Mouse (Mus musculus): Measurements from ENCODE around the gene Inhbc. TPM values are rescaled to one million over a fixed set of nuclear protein-coding genes. Genes with fewer than 3 reads are reported as not detected.

The Inhbc gene
- not detected for total RNA-seq (2021)
- polyA plus RNA-seq (2012; rRNA removed) = 0.18 TPM in 1 of 2 replicates, not detected in the other
- long read RNA-seq = 0 reads

DNA sequence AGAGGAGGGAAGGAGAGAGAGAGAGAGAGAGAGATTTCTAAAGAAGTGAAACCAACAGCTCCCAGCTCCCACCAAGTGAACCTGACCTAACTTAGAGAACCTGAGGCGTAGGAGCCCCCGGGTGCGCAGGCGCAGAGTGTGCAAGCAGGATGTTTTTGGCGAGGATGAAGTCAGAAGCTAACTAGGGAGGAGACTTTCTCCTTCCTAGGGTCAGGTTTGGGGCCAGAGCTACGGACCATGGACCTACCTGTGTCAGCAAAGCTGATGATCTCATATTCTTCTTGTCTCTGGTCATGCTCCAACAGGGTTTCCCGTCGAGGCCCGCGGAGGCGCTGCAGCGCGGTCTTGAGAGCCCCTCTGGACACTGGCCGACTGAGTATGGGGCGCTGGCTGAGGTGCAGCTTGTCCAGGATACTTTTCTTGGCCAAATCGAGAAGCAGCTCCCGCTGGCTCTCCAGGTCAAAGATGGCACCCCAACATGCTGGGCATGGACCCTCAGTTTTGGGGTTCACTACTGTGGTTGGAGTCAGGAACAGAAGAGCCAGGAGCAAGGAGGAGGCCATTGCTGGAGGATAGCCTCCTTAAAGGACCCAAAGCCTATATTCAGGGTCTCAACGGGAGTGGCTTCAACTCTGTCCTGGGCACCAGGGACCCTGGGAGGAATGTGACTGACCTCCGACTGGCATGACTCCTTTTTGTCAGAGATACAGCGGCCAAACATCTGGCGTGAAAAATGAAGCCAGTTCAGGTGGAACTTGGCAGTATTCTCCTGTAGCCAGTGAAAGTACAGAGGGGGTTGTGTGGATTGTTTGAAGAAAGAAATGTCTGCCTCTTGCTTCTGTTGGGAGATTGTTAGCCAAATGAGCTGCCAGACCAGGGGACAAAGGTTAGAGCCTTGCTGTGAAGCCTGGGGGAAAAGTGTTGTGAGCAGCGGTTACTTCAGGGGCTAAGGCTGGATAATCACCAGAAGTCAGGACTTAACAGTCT, at the start of gene Inhbc:
Gene Inhbc, minus strand, starts transcription at position 598 of the 987 bp plus-strand sequence.
- no peaks in the 10 kb centered on the region for H3K36me3 ChIP-seq (ENCODE audit: control insufficient read depth, insufficient read depth, low read length)
- H3K4me1 ChIP-seq (ENCODE audit: control insufficient read depth, insufficient read depth, low read length) = no peaks in the 10 kb centered on the region
- DNase-seq = no peak
- 72% methylated on average over 22 of the region's 22 CpGs for WGBS
- intact Hi-C loops (cut with DNase I) = no loop called here
- no peak within 1 kb of the TSS for H3K9ac ChIP-seq (ENCODE audit: low read depth, low read length)
- H3K4me3 ChIP-seq = no peak within 1 kb of the TSS
- TF ChIP-seq POLR2A (IDR thresholded peaks at IDR 0.05; ENCODE audit: insufficient read depth, low read depth, low read length) (no peak), EP300 (IDR thresholded peaks at IDR 0.05; ENCODE audit: insufficient read depth, low read depth, low read length) (no peak), CTCF (IDR thresholded peaks at IDR 0.05) (no peak)
- H3K79me2 ChIP-seq (replicated peaks; ENCODE audit: control insufficient read depth, insufficient read depth, low read length) = no peaks in the 10 kb centered on the region
- no peak within 1 kb of the TSS for H3K27ac ChIP-seq
- H3K27me3 ChIP-seq (ENCODE audit: control insufficient read depth, insufficient read depth, low read length) = no peaks in the 10 kb centered on the region

- H3K4me1 ChIP-seq (ENCODE audit: control insufficient read depth, insufficient read depth, low read length) = peaks cover 6% of the 10 kb centered on the region
- TF ChIP-seq CTCF (IDR thresholded peaks at IDR 0.05) (no peak), POLR2A (IDR thresholded peaks at IDR 0.05; ENCODE audit: insufficient read depth, low read depth, low read length) (no peak), EP300 (IDR thresholded peaks at IDR 0.05; ENCODE audit: insufficient read depth, low read depth, low read length) (no peak)
- no peak overlapping the region for H3K4me3 ChIP-seq
- no peaks in the 10 kb centered on the region for H3K27me3 ChIP-seq (ENCODE audit: control insufficient read depth, insufficient read depth, low read length)
- no peak overlapping the region for H3K27ac ChIP-seq
- DNase-seq = no peak
- H3K9ac ChIP-seq (ENCODE audit: low read depth, low read length) = no peak overlapping the region
- 90% methylated on average over 3 of the region's 3 CpGs for WGBS
- H3K79me2 ChIP-seq (replicated peaks; ENCODE audit: control insufficient read depth, insufficient read depth, low read length) = peaks cover 4% of the 10 kb centered on the region
- peaks cover 11% of the 10 kb centered on the region for H3K36me3 ChIP-seq (ENCODE audit: control insufficient read depth, insufficient read depth, low read length)
- intact Hi-C loops (cut with DNase I) = no loop called here
Observed at GRCm38 (mm10) chr10:127414141-127414540, 43.9 kb upstream of the Inhbc start.

DNA sequence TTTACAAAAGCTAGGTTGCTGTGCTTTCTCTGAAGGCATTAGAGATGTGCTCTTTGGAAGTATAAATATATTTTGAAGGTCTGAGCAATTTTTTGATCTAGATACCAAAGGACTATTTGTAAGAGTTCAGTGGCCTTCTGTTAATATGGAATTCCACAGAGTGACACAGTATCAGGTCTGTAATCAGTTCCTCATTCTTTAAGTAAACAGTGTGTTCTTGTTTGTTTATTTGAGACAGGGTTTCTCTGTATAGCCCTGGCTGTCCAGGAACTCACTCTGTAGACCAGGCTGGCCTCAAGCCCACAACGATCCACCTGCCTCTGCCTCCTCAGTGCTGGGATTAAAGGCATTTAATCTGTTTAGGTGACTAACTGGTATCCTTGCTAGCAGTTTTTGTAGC, 43.4 kb upstream of the Inhbc start:
- peaks cover 6% of the 10 kb centered on the region for H3K4me1 ChIP-seq (ENCODE audit: control insufficient read depth, insufficient read depth, low read length)
- H3K27me3 ChIP-seq (ENCODE audit: control insufficient read depth, insufficient read depth, low read length) = no peaks in the 10 kb centered on the region
- intact Hi-C loops (cut with DNase I) = no loop called here
- no peak overlapping the region for H3K9ac ChIP-seq (ENCODE audit: low read depth, low read length)
- WGBS = 96% methylated on average over 1 of the region's 1 CpGs
- no peak overlapping the region for H3K4me3 ChIP-seq
- peaks cover 4% of the 10 kb centered on the region for H3K79me2 ChIP-seq (replicated peaks; ENCODE audit: control insufficient read depth, insufficient read depth, low read length)
- H3K36me3 ChIP-seq (ENCODE audit: control insufficient read depth, insufficient read depth, low read length) = peaks cover 11% of the 10 kb centered on the region
- TF ChIP-seq POLR2A (IDR thresholded peaks at IDR 0.05; ENCODE audit: insufficient read depth, low read depth, low read length) = no peak
- TF ChIP-seq EP300 (IDR thresholded peaks at IDR 0.05; ENCODE audit: insufficient read depth, low read depth, low read length) = no peak
- TF ChIP-seq CTCF (IDR thresholded peaks at IDR 0.05) = no peak
- no peak overlapping the region for H3K27ac ChIP-seq
- DNase-seq = no peak

DNA sequence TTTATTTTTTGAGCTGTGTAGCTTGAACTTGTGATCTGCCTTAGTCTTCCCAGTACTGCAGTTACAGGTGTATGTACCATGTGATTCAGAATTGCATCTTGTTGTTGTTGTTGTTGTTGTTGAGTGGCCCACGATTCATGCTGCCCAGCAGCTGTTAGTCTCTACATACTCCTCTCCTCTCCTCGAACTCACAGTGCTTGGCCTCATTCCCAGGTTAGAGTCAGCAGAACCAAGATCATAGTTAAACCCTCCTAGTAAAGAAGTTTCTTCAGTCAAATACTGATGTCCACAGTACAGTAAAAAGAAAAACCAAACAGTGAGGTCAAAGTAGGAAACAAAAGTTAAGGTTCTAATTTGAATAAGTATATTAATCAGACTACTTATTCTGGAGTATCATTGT, 42.5 kb upstream of the Inhbc start:
- WGBS = 20% methylated on average over 2 of the region's 2 CpGs
- no peak overlapping the region for H3K9ac ChIP-seq (ENCODE audit: low read depth, low read length)
- TF ChIP-seq POLR2A (IDR thresholded peaks at IDR 0.05; ENCODE audit: insufficient read depth, low read depth, low read length) (no peak), CTCF (IDR thresholded peaks at IDR 0.05) (no peak), EP300 (IDR thresholded peaks at IDR 0.05; ENCODE audit: insufficient read depth, low read depth, low read length) (no peak)
- H3K4me1 ChIP-seq (ENCODE audit: control insufficient read depth, insufficient read depth, low read length) = peaks cover 6% of the 10 kb centered on the region
- no peak overlapping the region for H3K4me3 ChIP-seq
- no peak overlapping the region for H3K27ac ChIP-seq
- intact Hi-C loops (cut with DNase I) = no loop called here
- peaks cover 12% of the 10 kb centered on the region for H3K36me3 ChIP-seq (ENCODE audit: control insufficient read depth, insufficient read depth, low read length)
- DNase-seq = no peak
- no peaks in the 10 kb centered on the region for H3K27me3 ChIP-seq (ENCODE audit: control insufficient read depth, insufficient read depth, low read length)
- peaks cover 4% of the 10 kb centered on the region for H3K79me2 ChIP-seq (replicated peaks; ENCODE audit: control insufficient read depth, insufficient read depth, low read length)

GRCm38 (mm10) chr10:127412101-127412500, 41.9 kb upstream of the Inhbc start:
- intact Hi-C loops (cut with DNase I) = no loop called here
- Histone ChIP-seq H3K9ac (ENCODE audit: low read depth, low read length) (no peak overlapping the region), H3K79me2 (replicated peaks; ENCODE audit: control insufficient read depth, insufficient read depth, low read length) (peaks cover 4% of the 10 kb centered on the region), H3K4me1 (ENCODE audit: control insufficient read depth, insufficient read depth, low read length) (peaks cover 6% of the 10 kb centered on the region), H3K4me3 (no peak overlapping the region), H3K36me3 (ENCODE audit: control insufficient read depth, insufficient read depth, low read length) (peaks cover 15% of the 10 kb centered on the region), H3K27me3 (ENCODE audit: control insufficient read depth, insufficient read depth, low read length) (no peaks in the 10 kb centered on the region), H3K27ac (no peak overlapping the region)
- TF ChIP-seq EP300 (IDR thresholded peaks at IDR 0.05; ENCODE audit: insufficient read depth, low read depth, low read length) (no peak), CTCF (IDR thresholded peaks at IDR 0.05) (no peak), POLR2A (IDR thresholded peaks at IDR 0.05; ENCODE audit: insufficient read depth, low read depth, low read length) (no peak)
- 39% methylated on average over 5 of the region's 5 CpGs for WGBS
- DNase-seq = no peak

GRCm38 (mm10) chr10:127407391-127407790, 37.2 kb upstream of the Inhbc start:
- TF ChIP-seq CTCF (IDR thresholded peaks at IDR 0.05) = no peak
- TF ChIP-seq POLR2A (IDR thresholded peaks at IDR 0.05; ENCODE audit: insufficient read depth, low read depth, low read length) = no peak
- no peak for TF ChIP-seq EP300 (IDR thresholded peaks at IDR 0.05; ENCODE audit: insufficient read depth, low read depth, low read length)
- intact Hi-C loops (cut with DNase I) = no loop called here

More at GRCm38 (mm10) chr10:127407391-127407790, 37.2 kb upstream of the Inhbc start:
- no peak overlapping the region for H3K4me3 ChIP-seq
- peak in 1 of 2 experiments; percentile 23 for DNase-seq
- H3K27me3 ChIP-seq (ENCODE audit: control insufficient read depth, insufficient read depth, low read length) = no peaks in the 10 kb centered on the region
- no peak overlapping the region for H3K27ac ChIP-seq
- H3K36me3 ChIP-seq (ENCODE audit: control insufficient read depth, insufficient read depth, low read length) = peaks cover 13% of the 10 kb centered on the region
- peaks cover 1% of the 10 kb centered on the region; the same call in 1 of the 2 replicates for H3K79me2 ChIP-seq (replicated peaks; ENCODE audit: control insufficient read depth, insufficient read depth, low read length)
- 56% methylated on average over 4 of the region's 4 CpGs for WGBS
- no peak overlapping the region for H3K9ac ChIP-seq (ENCODE audit: low read depth, low read length)
- H3K4me1 ChIP-seq (ENCODE audit: control insufficient read depth, insufficient read depth, low read length) = peaks cover 6% of the 10 kb centered on the region
